Comparison of ENCODE assay signal across 28 mouse cellular contexts in the genomic region with DNA sequence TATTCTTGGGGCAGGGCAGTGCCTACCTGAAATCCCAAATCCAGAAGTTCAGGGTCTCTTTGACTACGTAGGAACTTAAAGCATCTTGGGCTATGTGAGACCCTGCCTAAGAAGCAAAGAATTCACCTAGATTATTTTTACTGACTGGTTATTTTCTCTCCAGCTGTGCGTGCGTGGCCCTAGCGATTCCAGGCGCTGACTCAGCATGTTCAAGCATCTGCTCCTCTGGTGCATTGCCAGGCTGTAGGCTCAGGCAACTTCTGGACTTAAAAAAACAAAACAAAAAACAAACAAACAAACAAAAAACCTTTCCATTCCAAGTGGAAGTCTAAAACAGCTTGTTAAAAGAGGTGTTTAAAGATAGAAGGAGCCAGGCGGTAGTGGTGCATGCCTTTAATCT. TPM values are rescaled to one million over a fixed set of nuclear protein-coding genes. Genes with fewer than 3 reads are reported as not detected.
"Had no signal": no experiment of that assay in that cellular context is flagged by ENCODE, and none has a peak within 500 bp of the region (broad histone marks: within the 10 kb centered on the region; RNA-seq: fewer than 3 reads in every experiment).

No protein-coding gene starts in this region.

- H3K4me3 ChIP-seq: gastrocnemius, adult 2 months; heart, adult 2 months; heart, embryonic 12.5 days; hindbrain, embryonic 10.5 days; hindbrain, embryonic 12.5 days; intestine, embryonic 15.5 days; layer of hippocampus, adult 2 months; left cerebral cortex, adult 2 months; limb, embryonic 13.5 days; limb, embryonic 15.5 days; liver, embryonic 12.5 days had no signal

- H3K9me3 ChIP-seq: heart, embryonic 12.5 days; hindbrain, embryonic 10.5 days; hindbrain, embryonic 12.5 days; intestine, embryonic 15.5 days; limb, embryonic 13.5 days; limb, embryonic 15.5 days; liver, embryonic 12.5 days had no signal

- DNase-seq: gastrocnemius, adult 2 months; gastrocnemius, postnatal 10 days; gastrocnemius, postnatal 25 days; heart, adult 2 months; heart, postnatal 10 days; heart, postnatal 4 days; kidney, adult 18-20 months; kidney, adult 8-10 months; kidney, postnatal 10 days; kidney, postnatal 25 days; kidney, postnatal 4 days; left cerebral cortex, postnatal 4 days had no signal

- H3K9ac ChIP-seq: heart, embryonic 12.5 days; hindbrain, embryonic 12.5 days; hindbrain, embryonic 14.5 days; intestine, embryonic 15.5 days; limb, embryonic 13.5 days; limb, embryonic 15.5 days; liver, embryonic 12.5 days; liver, embryonic 14.5 days had no signal

- H3K4me1 ChIP-seq: intestine, embryonic 15.5 days; liver, embryonic 12.5 days had no signal

- H3K27ac ChIP-seq: gastrocnemius, adult 2 months; heart, adult 2 months; hindbrain, embryonic 10.5 days; hindbrain, embryonic 12.5 days; hindbrain, embryonic 14.5 days; intestine, embryonic 15.5 days; layer of hippocampus, adult 2 months; left cerebral cortex, adult 2 months; limb, embryonic 13.5 days; limb, embryonic 15.5 days; liver, embryonic 12.5 days; liver, embryonic 14.5 days had no signal

- H3K36me3 ChIP-seq: heart, embryonic 12.5 days; hindbrain, embryonic 10.5 days; hindbrain, embryonic 12.5 days; intestine, embryonic 15.5 days; limb, embryonic 13.5 days; limb, embryonic 15.5 days; liver, embryonic 12.5 days had no signal

RNA-seq across cellular contexts. Expression of gene 1810062G17Rik, which starts 22.5 kb away (rescaled TPM):
- total RNA-seq: gastrocnemius, adult 2 months; gastrocnemius, postnatal 25 days; heart, adult 2 months; layer of hippocampus, adult 2 months; layer of hippocampus, postnatal 25 days; left cerebral cortex, adult 2 months; left cerebral cortex, postnatal 25 days; left cerebral cortex, postnatal 4 days had no signal

RNA-seq across cellular contexts. Expression of gene Gm11549, which starts 23.4 kb away (rescaled TPM):
- total RNA-seq: gastrocnemius, adult 2 months; gastrocnemius, postnatal 25 days; granulocyte monocyte progenitor cell, adult 5-6 weeks; heart, adult 2 months; heart, postnatal 10 days; heart, postnatal 25 days; liver, adult 2 months had no signal
